In the genomic region with DNA sequence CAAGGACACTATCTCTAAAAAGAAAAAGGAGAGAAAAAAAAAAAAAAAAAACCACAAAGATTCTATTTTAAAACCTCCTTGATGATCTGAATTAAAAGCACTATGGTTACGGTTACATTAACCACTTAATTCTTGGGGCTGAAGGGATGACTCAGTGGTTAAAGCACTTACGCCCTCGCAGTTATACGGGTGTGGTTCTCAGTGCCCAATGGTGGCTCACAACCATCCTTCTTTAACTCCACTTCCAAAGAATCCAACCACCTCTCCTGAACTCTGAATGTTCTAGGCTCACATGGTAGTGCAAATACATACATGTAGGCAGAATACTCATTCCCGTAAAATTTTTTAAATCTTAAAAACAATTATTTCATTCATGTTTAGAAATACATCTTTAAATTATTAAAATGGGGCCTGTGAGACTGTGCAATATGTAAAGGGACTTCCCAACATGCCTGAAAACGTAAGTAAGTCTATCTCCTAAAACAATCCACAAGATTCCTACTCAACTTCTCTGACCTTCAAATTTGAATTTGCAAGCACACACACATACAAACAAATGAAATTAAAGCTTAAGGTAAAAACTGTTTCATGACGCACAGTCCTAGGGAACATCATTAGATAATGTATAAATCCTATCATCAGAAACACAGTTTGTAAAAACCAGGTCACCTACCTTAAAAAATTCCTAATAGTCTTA, we compare ENCODE assay signal across 8 mouse cellular contexts. TPM values are rescaled to one million over a fixed set of nuclear protein-coding genes. Genes with fewer than 3 reads are reported as not detected.
DNase-seq lines count a peak whose midpoint lies in the region; ATAC-seq lines count a peak whose summit lies in the region.

No protein-coding gene starts in this region.

- H3K27me3 ChIP-seq in kidney, embryonic 14.5 days (ENCODE audit: control insufficient read depth, insufficient read depth, low read length): no peaks in the 10 kb centered on the region
- no peaks in the 10 kb centered on the region for H3K27me3 ChIP-seq in hindbrain, embryonic 14.5 days (ENCODE audit: control insufficient read depth, insufficient read depth, low read length)
- no peaks in the 10 kb centered on the region for H3K27me3 ChIP-seq in midbrain, embryonic 10.5 days (ENCODE audit: low read depth, poor library complexity, severe bottlenecking)

- peaks cover 8% of the 10 kb centered on the region for H3K4me1 ChIP-seq in kidney, embryonic 14.5 days (ENCODE audit: control insufficient read depth, insufficient read depth, low read length)
- peaks cover 26% of the 10 kb centered on the region for H3K4me1 ChIP-seq in hindbrain, embryonic 14.5 days (replicated peaks; ENCODE audit: control insufficient read depth, insufficient read depth, low read length)
- peaks cover 28% of the 10 kb centered on the region for H3K4me1 ChIP-seq in midbrain, embryonic 10.5 days

- WGBS in kidney, embryonic 14.5 days: 82% methylated on average over 7 of the region's 7 CpGs
- WGBS in hindbrain, embryonic 14.5 days: 82% methylated on average over 7 of the region's 7 CpGs
- 94% methylated on average over 7 of the region's 7 CpGs for WGBS in midbrain, embryonic 10.5 days

- ATAC-seq in kidney, embryonic 14.5 days (ENCODE audit: low FRiP score, low TSS enrichment): no peak
- ATAC-seq in hindbrain, embryonic 14.5 days (ENCODE audit: low FRiP score): no peak

- no peaks in the 10 kb centered on the region for H3K9me3 ChIP-seq in kidney, embryonic 14.5 days (ENCODE audit: control insufficient read depth, low read length)
- H3K9me3 ChIP-seq in hindbrain, embryonic 14.5 days (ENCODE audit: control insufficient read depth, low read length): no peaks in the 10 kb centered on the region
- no peaks in the 10 kb centered on the region for H3K9me3 ChIP-seq in midbrain, embryonic 10.5 days (replicated peaks)

- 0 out of 2 replicates have a peak overlapping the region, but pooled peaks have one; percentile 16 for H3K4me3 ChIP-seq in kidney, embryonic 14.5 days (ENCODE audit: low read length)
- H3K4me3 ChIP-seq in hindbrain, embryonic 14.5 days (replicated peaks; ENCODE audit: low read length): peak overlapping the region; percentile 25
- peak overlapping the region; percentile 16; the same call in 1 of the 2 replicates for H3K4me3 ChIP-seq in midbrain, embryonic 10.5 days

- DNase-seq in kidney, adult 9 months: no peak
- peak; percentile 53 for DNase-seq in brain, adult 2 months (ENCODE audit: low read depth, low spot score)
- DNase-seq in hindbrain, embryonic 14.5 days (ENCODE audit: low spot score): no peak
- DNase-seq in midbrain, embryonic 10.5 days (ENCODE audit: low spot score): peak; percentile 2
- DNase-seq in embryo, embryonic 10 days (ENCODE audit: low spot score): no peak
- DNase-seq in urinary bladder, postnatal 10 days (ENCODE audit: low spot score): no peak
- DNase-seq in cerebellum, adult 11-12 months: no peak

- H3K9ac ChIP-seq in kidney, embryonic 14.5 days (ENCODE audit: low read depth, low read length): no peak overlapping the region
- peak overlapping the region; percentile 51 for H3K9ac ChIP-seq in hindbrain, embryonic 14.5 days

- H3K27ac ChIP-seq in kidney, embryonic 14.5 days (ENCODE audit: low read depth, low read length): no peak overlapping the region
- H3K27ac ChIP-seq in hindbrain, embryonic 14.5 days: peak overlapping the region; percentile 47; the same call in 1 of the 2 replicates
- H3K27ac ChIP-seq in midbrain, embryonic 10.5 days (replicated peaks): no peak overlapping the region

- H3K4me2 ChIP-seq in kidney, embryonic 14.5 days (replicated peaks; ENCODE audit: low read depth, low read length): no peak overlapping the region; the same call in 1 of the 2 replicates
- H3K4me2 ChIP-seq in hindbrain, embryonic 14.5 days (replicated peaks): peak overlapping the region; percentile 51

- peaks cover 36% of the 10 kb centered on the region for H3K36me3 ChIP-seq in kidney, embryonic 14.5 days (ENCODE audit: control insufficient read depth, insufficient read depth, low read length)
- H3K36me3 ChIP-seq in hindbrain, embryonic 14.5 days (replicated peaks; ENCODE audit: control insufficient read depth, insufficient read depth): peaks cover 43% of the 10 kb centered on the region
- H3K36me3 ChIP-seq in midbrain, embryonic 10.5 days: peaks cover 79% of the 10 kb centered on the region

RNA-seq across cellular contexts. Expression of gene Chd2, which starts 10.6 kb away (rescaled TPM):
- polyA plus RNA-seq in kidney, embryonic 14.5 days (2014; fragmentation: Nextera tagmentation; extraction: Ambion mirVana): 43.7 and 70.9 TPM in 2 replicates
- 35.6 and 42.3 TPM in 2 replicates for polyA plus RNA-seq in hindbrain, embryonic 14.5 days (2014; fragmentation: Nextera tagmentation; extraction: Ambion mirVana)
- polyA plus RNA-seq in midbrain, embryonic 10.5 days (2016; fragmentation: Nextera tagmentation; extraction: Ambion mirVana): 39.6 and 48.3 TPM in 2 replicates

Comparison
In these comparisons a context has a peak if more than half of its experiments do, and no peak if none do; other contexts are left out.
1. DNase-seq: peak in brain, adult 2 months (single experiment) and midbrain, embryonic 10.5 days (single experiment); none in kidney, adult 9 months (single experiment), hindbrain, embryonic 14.5 days (single experiment), embryo, embryonic 10 days (single experiment), urinary bladder, postnatal 10 days (single experiment) and cerebellum, adult 11-12 months (single experiment).
2. Peak in every context shown above with its lines, with median percentiles within 50 percentile points of each other: H3K4me3 ChIP-seq.